Mouse (Mus musculus) retina, postnatal 7 days (tissue): ENCODE measurements at regions not wholly inside any gene's neighbourhood (a gene's known extent, or its start where the extent isn't known, plus 50 kb on each side); places are given as distances from the start of the nearest gene placed in this dataset.

Experiments
- DNase-seq: peaks from one replicate; pipeline ENCODE4 v3.0.0-alpha.2; 2012; ENCODE audit warnings: low read depth, low spot score

- no peak for DNase-seq
Measured at GRCm38 (mm10) chr6:52368734-52369412, 55.6 kb downstream of the Evx1 start.

GRCm38 (mm10) chr6:52370806-52371360 is 57.6 kb downstream of the Evx1 start:
- no peak for DNase-seq

GRCm38 (mm10) chr6:52379146-52379545 is 65.8 kb downstream of the Evx1 start:
- no peak for DNase-seq

DNA sequence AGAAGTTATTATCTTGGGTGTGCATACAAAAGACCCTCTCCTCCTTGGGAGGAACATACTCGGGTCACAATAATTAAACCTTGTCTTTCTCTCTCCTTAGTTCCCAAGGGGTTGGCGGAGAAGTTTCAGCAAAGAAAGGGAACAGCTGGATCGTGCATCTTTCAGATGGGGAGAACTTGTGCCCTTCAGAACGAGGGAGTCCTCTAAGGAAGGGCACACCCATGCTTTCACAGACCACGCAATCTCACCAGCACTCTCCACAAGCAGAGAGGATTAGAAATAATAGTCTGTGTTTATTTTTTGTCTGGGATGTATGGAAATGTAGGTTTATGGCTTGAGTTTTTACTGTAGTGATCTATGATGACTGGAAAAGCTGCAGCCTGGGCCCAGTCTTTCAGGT is 66.3 kb downstream of the Evx1 start:
- no peak for DNase-seq

DNA sequence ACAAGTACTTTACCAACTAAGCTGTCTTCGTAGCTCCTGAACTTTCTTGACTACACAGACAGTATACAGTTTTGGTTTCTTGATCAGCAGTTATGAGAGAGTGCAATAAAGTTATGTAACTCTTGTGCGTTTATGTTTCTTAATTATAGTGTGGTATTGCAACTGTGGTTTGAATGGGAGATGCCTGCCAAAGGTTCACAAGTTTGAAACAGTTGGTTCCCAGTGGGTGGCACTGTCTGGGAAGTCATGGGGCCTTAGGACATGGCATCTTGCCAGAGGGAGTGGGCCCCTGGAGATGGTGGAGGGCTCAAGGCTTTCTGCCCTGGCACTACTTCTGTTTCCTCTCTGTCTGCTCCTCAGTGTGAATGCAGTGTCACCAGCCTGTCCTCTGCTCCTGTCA is 71.7 kb downstream of the Evx1 start:
- no peak for DNase-seq

DNA sequence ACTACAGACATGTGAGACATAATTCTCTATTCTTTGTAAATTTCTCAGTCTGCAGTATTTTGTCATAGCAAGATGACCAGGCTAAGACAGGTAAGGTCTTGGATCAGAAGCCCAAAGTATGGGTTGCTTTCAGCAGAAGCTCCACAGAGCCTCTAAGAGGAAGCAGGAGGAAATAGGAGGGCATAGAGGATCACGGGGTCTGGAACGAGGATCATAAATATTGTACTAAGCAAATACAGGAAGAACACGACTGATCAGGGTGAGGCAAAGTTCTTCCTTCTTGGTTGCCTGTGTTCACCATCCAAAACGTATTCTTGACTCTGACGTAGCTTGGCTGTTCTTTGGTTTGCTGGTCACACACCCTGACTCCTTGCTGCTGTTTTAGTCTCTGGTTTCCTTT is 88.1 kb downstream of the Evx1 start:
- no peak for DNase-seq

DNA sequence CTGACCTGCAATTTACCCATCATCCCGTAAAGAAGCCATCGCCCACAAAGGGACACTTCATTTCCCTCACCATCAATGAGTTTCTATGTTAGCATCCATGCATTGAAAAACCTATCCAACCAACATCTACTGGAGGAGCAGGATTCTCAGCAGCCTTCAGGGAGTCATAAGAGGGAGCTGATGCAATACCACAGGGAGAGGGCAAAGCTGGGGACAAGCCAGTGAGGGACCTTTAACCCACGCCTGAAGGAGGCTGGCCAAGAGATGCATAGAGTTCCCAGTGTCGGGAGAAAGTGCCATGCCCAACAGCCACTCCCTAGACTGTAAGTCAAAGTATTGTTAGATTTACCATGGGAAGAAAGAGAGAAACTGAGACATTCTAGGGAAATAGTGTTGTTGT is 96.7 kb downstream of the Evx1 start:
- no peak for DNase-seq

GRCm38 (mm10) chr6:52410711-52411110 is 97.4 kb downstream of the Evx1 start:
- no peak for DNase-seq

GRCm38 (mm10) chr6:52411302-52411701 is 98.0 kb downstream of the Evx1 start:
- no peak for DNase-seq

GRCm38 (mm10) chr6:52413639-52414038 is 100.3 kb downstream of the Evx1 start:
- no peak for DNase-seq

DNA sequence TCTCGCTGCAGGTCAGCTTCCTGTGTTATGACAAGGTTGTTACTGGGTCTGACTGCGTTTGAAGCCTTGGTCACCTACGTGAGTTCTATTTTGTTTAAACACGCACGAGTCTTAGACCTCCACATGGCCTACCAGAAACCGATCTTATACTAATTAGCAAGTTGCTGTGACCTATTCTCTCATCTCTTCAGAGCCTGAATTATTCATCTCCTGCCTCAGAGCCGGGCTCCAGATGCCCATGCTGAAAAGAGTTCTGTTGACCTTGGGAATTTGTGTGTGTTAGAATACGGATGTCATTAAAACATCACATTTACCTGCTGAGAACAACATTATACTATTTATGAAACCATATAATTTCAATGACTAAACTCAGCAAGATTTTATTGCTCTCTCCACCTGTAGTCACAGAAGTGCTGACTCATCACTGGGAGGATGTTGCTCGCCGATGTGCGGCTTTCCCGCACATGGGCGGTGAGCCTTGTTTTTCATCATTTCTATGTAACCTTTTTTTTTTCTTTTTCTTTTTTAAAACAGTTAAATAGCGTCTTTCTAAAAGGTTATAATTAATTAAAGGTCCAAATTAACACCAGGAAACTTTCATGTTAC is 102.1 kb downstream of the Evx1 start:
- DNase-seq = no peak

GRCm38 (mm10) chr6:52416491-52416890 is 103.2 kb downstream of the Evx1 start:
- no peak for DNase-seq

DNA sequence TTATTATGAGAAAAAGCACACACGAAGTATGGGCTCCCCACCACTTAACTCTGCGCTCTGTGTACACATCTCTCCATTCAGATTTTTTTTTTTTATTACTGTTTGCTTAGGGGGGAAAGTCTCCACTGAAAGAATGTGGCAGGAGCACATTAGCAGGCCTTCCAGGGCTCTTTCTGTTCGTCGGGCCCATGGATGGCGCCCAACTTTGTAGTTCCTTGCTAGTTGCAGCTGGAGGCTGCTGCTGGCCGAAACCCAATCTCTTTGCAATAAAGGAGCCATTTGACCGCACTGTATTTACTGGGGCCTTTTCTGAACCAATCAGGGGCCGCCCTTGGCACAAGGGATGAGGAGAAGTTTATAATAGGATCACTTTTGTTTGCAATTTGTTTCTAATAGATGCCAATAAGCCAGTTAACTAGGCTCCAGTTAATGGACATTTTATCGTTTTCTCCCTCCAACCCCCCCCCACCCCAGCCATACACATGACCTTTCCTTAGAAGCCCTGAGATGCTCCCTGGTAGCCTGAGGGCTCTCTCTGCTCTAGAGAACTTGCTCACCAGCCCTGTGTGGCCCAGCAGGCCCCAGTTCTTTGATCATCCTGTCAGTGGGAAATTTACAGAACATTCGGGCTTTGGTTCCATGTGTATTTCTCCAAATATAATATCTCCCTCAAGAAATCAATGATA is 104.3 kb downstream of the Evx1 start:
- DNase-seq = no peak

DNA sequence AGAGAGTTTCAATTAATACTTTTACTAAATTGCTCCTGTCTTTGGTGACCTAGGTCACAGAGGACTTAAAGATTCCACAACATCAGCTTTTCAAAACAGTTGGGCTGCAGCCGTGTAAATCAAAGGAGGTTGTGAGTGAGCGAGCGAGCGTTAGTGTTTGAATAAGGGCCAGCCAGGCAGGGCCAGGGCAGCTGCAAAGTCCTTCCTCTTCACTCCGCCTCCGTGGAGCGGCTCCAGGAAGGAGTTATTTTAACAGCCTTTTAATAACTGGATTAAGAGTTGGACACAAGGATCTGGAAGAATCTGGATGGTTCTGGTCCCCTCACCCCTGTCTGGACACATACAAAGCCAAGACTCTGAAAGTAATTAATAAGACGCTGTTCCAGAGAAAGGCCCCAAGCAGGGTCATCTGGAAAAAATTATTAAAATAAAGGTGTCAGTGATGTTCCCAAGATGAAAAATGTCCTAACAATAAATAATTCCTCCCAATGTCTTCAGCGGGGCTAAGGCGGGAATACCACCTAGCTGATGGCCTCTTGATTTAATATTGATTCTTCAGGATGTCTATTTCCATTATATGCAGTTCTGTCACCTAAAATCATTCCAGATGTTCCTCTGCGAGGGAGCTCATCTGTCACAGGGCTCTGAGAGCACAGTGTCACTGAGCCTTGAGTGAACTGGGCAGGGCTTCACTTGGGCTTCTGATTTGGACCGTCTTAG is 105.3 kb downstream of the Evx1 start:
- no peak for DNase-seq

GRCm38 (mm10) chr6:52420276-52420970 is 107.1 kb downstream of the Evx1 start:
- no peak for DNase-seq

DNA sequence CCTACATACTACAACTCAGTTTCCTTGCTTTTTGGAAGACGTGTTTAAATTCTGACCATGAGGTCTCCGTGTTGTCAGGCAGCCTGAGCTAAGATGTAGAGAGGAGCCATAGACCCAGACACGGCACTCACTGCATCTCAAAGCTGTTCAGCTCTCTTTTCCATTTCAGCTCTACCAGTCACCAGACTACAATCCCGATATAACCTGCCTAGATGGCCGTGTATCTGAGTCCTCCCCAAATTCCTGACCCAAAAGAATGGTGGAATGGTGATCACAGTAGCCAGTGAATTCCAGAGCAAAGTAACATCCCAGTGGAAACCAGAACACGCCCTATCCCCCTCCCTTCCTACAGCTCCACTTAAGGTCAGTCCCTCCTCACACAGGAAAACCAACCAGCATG is 108.5 kb downstream of the Evx1 start:
- no peak for DNase-seq

DNA sequence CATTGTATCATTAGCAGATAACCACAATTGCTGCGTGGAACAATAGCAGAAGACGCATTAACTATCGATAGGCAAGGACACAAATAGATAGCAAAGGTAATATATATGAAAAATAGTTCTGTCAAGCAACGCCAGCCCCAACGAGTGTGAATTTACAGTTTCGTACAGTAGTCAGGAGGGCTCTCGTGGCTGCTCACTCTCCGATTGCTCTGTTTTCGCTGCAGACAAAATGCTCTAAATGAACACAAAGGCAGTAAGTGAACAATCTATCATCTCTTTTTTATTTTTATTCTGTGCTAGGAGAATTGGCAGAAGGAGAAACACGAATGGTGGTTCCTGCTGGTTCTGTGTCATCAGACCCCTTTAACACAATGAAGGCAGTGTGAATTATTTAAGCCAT is 109.4 kb downstream of the Evx1 start:
- no peak for DNase-seq

DNA sequence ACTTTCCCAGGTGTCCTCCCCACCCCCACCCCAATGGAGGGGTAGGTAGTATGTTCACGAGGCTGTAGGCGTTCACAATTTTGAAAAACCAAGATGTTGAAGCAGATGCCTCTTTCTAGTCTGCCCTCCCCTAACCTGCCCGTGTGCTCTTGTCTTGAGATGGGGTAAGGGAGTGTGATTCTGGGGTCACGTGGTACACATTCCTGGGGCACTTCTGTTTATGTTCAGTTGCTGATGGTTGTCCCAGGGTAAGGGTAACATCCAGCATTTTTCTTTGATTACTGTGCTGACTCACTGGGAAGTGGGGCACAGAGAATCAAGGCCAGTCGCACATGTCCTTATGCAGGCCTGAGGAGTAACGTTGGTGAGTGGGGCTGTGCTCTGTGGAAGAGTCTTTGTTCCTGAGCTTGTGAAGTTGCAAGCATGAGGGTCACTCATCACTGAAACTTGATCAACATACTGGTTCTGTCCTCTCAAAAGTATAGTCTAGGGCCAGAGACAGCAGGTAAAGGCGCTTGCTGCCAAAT is 110.3 kb downstream of the Evx1 start:
- DNase-seq = no peak

DNA sequence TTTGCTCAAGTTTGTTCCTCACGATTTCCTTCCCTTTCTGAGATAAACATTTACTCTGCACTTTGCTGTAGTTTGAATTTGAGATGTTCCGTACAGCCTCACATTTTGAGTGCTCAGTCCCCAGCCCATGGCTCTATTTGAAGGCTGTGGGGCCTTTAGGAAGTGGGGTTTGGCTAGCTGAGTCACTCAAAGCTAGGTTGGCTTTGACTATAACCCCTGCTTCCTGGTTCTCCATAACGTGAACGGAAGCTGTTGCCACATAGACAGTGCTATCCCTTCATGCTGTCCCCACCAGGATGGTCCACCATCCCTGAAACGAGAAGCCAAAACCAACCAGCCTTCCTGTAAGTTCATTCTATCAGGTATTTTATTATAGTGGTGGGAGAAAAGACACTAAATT is 111.1 kb downstream of the Evx1 start:
- DNase-seq = no peak

DNA sequence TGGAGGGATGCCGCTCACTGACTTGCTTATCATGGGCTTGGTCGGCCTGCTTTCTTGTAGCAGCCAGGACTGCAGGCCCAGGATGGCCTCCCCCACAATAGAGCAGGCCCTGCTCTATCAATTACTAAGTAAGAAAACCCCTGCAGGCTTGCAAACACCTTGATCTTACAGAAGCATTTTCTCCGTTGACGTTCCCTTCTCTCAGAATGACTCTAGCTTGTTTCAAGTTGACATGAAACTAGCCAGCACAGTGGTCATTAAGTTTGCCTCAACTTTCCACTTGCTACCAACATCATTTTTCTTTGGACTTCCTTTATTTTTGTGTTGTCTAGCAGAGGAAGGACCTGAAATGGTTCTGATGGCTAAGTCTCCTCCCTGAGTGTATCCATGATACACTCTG is 111.8 kb downstream of the Evx1 start:
- DNase-seq = no peak

- peak; percentile 14 for DNase-seq
Measured at GRCm38 (mm10) chr6:52428489-52429203, 115.3 kb downstream of the Evx1 start.
